Mouse (Mus musculus): ENCODE data around the gene Rps19. TPM values are rescaled to one million over a fixed set of nuclear protein-coding genes. Genes with fewer than 3 reads are reported as not detected.
"Not testable (repeated sequence)": the region's sequence is repeated elsewhere in the genome, so short reads cannot be mapped to it uniquely, and the experiment has no call there.

The Rps19 gene
- 100 to 1,000 TPM; 556 to 616 TPM for total RNA-seq (2021)
- long read RNA-seq, transcript Rps19-203 (6 exons, 774 nt) = major isoform, 107 of 117 reads
- long read RNA-seq, partial matches to known transcripts = 2 of 117 reads
- long read RNA-seq, other reads (novel, unspliced or antisense) = 2 of 117 reads

DNA sequence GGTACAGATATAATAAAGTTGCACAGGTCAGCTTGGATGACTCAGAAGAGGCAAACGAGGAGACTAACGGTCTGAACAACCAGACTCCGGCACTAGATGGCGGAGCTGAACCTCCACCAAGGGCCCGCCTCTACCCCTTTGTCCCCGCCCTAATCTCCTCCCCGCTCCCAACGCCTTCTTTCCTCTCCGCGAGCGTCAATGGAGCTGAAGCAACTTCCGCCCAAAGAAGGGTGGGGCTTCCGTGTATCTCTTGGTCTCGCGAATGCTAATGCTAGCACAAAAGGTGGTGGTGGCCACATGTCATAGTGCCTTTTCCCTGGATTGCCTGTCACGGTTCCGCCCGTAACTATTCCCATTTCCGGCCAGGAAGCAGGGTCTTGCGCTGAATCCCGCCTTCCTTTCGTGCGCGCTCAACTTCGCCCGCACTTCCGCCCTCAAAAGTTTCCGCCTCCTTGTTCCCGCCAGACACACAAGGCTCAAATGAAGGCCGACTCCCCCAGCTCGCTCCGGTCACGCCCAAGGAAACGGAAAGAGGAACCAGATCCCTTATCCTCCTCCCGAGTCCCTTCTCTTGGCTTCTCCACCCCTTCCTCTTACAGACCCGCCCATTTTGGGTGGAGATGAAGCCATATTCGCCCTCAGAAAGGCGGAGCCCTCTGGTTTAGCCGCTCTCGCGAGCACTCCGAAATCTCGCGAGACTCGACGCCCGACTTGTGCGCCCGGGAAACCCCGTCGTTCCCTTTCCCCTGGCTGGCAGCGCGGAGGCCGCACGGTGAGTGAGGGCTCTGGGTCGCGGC lies at the start of gene Rps19:
Gene Rps19 (plus strand): TSS at position 476 of the 797 bp plus-strand sequence.
- DNase-seq (ENCODE audit: low spot score in 2 of 2) = peak; percentile 97 to 98

DNA sequence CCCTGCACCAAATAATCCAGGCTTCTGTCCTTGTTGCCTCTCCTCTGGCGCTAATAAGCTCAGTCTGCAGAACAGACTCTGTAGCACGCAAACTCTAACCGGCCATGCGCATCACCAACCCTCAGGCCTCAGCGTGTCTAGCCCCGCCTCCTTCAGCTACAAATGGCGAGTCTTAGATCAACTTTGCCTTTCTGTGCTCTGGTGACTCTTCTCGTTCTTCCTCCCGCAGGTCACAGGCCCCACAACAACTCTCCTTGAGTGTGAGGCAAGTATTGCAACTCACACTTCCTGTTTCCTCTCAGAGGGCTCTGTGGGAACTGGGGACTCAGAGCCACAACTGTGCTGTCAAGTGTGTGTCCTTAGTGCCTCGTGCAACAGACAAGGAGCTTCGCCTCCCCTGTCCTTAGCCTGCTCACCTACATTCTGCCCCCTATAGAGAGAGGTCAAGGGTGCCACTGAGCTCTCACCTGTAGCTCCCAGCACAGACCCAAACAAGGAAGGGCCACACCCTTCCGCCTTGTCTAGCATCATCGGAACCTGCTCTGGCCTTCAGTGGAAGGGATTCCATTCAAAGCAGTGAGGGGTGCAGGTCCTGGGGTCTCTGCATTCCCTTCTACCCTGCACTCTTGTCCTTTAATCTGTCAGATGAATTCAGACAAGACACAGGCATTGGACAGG lies 45.3 kb upstream of the Rps19 start:
- not testable (repeated sequence) for DNase-seq (ENCODE audit: low spot score in 2 of 2)

DNA sequence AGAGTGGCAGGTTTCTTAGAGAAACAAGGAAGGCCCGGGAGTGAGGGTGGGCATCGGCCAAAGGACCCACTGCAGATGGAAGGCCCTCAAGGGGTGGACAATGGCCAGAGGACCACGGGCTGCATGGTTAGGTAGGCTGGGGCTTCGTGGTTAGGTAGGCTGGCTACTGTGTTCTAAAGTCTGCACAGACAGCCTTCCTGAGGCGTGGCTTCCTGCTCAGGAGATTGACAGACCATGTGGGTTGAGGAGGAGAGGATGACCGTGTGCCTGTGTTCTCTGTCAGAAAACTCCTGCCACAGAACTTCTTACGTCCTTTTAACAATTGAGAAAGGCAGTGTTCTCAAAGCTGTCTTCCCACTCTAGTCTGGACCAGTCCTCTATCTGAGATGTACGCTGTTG lies 44.8 kb upstream of the Rps19 start:
- no peak for DNase-seq (ENCODE audit: low spot score in 2 of 2)

DNA sequence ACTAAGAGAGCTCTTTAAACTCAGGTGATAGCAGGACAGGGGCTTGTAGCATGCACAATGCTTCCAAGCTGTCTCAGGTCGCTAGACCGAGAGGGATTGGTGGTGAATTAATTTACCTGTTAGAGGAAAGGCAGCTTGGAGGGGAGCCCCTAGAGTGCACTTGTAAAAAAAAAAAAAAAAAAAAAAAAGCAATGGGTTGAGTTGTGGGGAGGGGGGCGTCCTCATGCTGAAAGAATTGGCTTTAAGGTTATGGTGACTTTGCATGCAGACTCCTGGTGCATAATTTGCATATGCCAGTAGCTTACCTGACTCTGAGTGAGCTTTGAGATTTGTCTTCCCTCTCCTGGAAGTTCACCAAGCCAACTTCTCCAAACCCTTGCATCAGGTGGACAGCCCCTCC lies 43.8 kb upstream of the Rps19 start:
- no peak for DNase-seq (ENCODE audit: low spot score in 2 of 2)

DNA sequence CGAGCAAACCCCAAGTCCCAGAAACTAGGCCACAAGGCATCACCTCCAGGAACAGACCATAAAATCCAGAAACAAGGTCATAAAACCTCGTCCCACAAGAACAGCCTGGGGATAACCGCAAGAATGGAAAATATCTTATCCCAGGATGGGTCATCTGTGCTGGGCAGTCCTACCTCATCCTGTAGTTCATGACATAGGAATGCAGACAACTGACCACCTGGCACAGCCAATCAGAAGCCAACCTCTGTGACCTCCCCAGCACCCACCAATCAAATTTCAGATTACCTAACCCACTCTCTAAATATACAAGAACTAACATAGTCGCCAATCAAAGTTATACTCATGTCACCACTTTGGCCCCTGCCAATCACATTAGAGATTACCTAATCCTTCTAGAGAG lies 43.2 kb upstream of the Rps19 start:
- DNase-seq (ENCODE audit: low spot score in 2 of 2) = no peak

DNA sequence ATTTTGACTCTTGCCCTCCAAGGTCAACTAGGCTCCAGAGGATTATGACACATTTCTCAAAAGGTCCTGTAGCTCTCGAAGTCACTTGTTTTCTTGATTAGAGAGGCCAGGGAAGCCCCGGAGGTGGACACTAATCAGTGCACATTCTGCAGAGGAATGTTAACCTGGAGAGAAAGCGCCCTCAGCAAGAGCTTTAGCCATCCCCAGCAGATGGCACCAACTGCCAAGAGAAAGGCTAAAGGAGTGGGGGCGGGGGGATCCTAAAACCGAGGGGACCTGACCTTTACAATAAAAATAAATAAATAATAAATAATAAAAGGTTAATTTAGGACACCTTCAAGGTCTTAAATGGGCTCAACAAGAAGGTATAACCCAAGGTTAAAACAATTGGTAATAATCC lies 40.0 kb upstream of the Rps19 start:
- DNase-seq (ENCODE audit: low spot score in 2 of 2) = no peak

DNA sequence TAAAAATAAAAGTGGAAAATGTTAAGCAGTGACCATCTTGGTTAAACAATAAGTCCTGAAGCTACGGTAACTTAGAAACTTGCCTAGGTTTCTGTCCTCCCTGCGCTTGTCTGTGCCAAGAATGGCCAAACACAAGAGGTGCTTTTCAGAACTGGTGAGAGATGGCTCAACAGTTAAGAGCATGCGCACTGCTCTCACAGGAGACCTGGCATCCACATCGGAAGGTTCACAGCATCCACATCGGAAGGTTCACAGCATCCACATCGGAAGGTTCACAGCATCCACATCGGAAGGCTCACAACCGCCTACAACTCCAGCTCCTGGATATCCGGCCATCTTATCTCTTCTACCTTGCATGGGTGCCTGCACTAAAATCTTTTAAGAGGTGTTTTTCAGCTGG lies 39.0 kb upstream of the Rps19 start:
- DNase-seq (ENCODE audit: low spot score in 2 of 2) = no peak

DNA sequence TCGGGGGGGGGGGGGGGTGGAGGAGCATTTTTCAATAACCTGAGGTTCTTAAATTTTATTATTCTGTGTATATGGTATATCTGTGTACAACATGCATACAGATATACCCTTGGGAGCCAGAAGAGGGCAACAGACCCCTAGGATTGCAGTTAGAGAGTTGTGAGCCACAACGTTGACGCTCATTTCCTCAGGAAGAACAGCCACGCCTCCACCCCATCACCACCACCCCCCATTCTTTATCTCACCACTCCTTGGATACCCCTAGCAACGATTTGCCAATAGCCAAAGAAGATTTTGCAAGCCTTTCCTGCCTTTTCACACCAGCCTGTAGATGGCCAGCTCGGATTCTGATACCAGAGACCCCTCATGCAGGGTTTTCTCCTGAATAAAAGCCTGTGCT lies 38.5 kb upstream of the Rps19 start:
- DNase-seq (ENCODE audit: low spot score in 2 of 2) = peak in 1 of 2 experiments; percentile 3

DNA sequence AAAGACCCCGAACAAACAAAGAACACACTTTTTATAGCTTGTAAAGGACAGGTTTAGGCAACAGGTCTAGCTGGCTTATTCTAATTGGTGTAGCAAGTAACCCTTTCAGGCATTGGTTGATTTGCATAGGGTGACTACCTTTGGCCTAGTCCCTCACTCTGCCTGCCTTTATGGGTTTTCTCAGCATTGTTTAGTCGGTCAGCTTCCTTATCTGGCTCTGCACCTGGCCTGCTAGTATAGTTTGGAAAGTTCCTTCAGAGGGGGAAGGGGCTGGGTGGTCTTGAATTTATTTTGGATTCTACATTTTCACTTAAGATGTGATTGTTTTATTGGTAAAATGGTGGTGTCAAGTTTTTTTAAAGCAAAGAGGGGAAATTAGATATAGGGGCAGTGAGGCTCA lies 37.6 kb upstream of the Rps19 start:
- DNase-seq (ENCODE audit: low spot score in 2 of 2) = not testable (repeated sequence)

DNA sequence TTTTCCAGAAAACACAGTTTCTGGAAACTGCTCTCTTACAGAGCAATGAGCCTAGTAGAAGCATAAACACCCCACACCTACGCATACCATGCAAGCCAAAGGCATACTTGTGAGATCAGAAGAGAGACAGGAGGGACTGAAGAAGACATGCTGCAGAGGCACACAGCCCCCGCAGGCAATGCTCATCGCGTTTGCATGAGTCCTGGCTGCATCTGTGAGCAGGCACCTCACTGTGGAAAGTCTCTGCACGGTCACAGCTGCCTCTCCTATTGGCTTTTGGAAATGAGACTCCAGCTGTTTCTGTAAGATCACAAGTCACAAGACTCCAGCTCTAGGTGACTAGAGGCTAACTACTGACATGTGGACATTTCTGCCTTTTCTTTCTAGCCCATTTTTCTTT lies 34.0 kb upstream of the Rps19 start:
- peak; percentile 29 to 41 for DNase-seq (ENCODE audit: low spot score in 2 of 2)

DNA sequence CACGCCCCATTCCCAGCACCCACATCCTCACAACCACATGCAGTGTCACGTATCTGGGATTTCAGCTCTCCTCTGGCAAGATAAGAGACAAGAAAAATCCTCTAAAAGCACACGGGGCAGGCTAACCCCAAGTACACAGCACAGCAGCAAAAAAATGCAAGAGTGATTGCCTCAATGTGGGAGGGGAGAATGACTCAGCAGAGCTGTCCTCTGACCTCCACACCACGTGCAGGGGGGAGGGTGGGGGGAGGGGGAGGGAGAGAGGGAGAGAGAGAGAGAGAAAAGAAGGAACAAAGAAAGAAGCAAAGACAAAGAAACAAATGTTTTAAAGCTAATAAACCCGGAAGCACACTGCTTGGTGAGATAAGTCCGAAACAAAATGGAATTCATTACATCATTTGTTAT lies 33.3 kb upstream of the Rps19 start:
- no peak for DNase-seq (ENCODE audit: low spot score in 2 of 2)

DNA sequence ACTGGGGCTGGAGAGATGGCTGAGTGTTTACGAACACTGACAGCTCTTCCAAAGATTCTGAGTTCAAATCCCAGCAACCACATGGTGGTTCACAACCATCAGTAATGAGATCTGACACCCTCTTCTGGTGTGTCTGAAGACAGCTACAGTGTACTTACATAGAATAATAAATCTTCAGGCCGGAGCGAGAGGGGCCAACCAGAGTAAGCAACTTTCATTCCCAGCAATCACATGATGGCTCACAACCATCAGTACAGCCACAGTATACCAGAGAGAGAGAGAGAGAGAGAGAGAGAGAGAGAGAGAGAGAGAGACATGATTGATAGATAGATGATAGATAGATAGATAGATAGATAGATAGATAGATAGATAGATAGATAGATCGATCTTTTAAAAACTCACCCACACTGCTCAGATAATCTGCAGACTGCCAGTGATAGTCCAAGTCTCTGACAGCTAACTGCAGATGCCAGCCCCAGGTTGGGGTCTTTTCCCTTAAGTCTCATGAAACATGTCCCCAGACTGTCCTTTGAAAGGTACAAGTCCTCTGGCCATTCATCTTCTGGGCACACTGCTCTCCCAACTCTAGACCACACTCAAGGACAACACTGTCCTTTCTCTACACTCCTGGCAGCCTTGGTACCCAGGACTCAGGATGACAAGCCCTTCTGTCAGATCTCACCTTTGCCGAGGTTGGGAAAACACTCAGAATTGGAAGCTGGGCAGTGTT lies 32.4 kb upstream of the Rps19 start:
- DNase-seq (ENCODE audit: low spot score in 2 of 2) = no peak

DNA sequence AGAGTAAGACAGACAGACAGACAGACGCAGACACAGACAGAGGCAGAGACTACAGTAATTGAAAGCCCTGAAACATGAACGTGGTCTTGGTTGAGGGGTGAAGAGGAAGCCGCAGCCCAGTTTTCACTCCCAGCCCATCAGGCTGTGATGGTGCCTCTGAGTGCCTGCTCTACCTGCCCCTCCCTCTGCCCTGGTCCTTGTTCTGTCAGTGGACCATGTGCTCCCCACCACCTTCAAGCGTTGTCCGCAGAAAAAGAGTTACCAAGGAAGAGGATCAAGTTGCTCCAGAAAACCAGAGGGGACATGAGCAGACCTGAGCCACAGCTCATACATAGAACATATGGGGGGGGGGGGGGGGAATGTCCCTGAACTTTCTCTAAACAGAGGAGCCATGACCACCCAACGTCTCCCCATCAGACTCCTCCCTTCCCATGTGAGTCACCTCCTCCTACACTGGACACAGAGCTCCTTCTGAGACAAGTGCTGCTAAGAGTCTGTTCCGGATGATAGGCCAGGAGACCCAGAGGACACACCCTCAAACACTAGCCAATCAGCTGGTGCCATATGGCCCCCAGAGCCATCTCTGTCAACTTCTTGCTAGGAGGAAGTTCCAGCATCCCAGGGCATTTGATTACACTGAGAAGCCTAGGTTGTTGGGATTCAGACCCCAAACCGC lies 31.5 kb upstream of the Rps19 start:
- DNase-seq (ENCODE audit: low spot score in 2 of 2) = no peak

DNA sequence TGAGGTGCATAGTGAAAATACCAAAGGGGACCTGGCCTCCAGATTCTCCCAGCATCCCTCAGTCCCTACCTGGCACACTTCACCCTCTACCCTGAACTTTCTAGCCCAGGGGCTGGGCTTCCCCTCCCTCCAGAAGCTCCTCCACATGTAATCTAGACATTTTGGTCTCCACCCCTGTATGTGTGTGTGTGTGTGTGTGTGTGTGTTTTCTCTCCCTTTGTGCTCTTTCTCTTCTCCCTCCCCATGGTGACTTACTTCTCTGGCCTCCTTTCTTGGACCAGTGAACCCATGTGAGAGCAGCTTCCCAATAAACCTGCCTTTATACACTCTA lies 31.0 kb upstream of the Rps19 start:
- no peak for DNase-seq (ENCODE audit: low spot score in 2 of 2)

DNA sequence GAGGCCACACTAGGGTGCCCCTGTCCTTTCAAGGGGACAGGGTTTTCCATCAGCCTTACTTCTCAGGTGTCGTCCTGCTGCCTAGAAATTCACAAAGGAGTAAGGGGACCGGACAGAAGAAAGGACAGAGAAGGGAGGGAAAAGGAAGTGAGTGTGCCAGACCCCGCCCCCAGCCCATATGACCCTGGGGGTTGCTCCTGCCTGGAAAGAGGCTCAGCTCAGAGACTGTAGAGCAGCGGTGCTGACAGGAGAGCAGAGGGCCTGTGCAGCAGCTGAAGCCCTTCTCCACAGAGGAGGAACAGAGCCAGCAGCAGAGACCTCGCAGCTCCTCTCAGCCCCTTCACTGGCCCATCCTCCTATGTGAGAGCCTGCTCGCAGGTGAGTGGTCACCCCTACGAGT lies 30.5 kb upstream of the Rps19 start:
- no peak for DNase-seq (ENCODE audit: low spot score in 2 of 2)

DNA sequence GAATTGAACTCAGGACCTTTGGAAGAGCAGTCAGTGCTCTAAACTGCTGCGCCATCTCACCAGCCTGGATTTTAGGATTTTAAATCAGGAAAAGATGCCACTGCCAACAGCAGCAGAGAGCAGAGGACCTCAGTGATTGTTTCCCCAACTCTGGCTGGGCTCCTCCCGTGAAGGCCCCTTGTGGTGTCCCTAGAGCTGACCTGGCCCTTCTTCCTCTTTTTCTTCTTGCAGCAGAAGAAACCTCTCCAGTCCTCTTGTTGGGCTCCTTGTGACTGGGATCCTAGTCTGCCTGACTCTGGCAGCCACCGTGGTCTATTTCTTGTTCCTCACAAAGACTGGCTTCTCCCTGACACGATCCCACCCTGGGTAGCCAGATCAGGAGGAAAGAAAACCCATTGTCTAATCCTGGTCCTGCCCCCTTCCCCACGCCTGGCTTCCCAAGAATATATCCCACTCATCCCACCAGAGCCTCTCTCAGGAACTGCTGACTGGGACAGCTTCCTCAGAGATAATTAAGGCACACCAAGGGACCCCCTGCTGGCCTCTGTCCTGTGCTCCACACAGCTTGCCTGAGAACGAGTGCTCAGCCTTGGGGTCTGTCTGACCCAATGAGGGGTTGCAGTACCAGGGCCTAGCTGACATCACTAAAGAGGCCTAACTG lies 27.6 kb upstream of the Rps19 start:
- DNase-seq (ENCODE audit: low spot score in 2 of 2) = no peak

DNA sequence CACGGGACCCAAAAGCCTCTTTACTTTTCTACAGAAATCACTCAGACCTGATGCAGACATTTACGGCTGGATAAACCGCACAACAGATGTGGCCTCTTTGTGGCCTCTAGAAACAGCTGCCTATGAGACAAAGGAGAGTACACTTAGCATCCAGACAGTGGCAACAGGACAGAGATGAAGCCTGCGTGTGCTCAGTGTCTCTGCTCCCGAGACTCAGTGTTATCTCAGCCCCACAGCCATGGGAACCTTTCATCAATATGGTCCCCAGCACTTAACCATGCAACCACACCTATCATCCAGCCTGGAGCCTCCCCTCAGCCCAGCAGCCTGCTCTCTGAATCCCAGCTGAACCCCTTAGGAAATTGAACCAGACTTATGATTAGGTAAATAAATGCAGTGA lies 24.9 kb upstream of the Rps19 start:
- no peak for DNase-seq (ENCODE audit: low spot score in 2 of 2)

DNA sequence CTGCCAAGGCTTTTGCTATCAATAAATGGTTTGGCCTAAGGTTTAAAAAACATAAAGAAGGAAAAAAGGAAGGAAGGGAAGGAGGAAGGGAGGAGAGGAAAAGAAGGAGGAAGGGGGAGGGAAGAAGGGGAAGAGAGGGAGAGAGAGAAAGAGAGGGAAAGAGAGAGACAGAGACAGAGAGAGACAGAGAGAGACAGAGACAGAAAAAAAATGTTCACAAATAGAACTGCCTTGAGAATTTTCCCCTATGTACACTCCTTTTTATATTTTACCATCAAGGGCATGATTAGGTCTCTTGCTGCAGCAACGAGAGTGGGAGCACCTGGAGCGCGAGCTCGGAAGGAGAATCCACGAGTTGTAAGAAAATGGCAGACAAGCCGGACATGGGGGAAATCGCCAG lies 22.3 kb upstream of the Rps19 start, which contains the start of gene Gm9844:
Gene Gm9844 (plus strand): TSS at position 301 of the 400 bp plus-strand sequence.
- DNase-seq (ENCODE audit: low spot score in 2 of 2) = no peak

DNA sequence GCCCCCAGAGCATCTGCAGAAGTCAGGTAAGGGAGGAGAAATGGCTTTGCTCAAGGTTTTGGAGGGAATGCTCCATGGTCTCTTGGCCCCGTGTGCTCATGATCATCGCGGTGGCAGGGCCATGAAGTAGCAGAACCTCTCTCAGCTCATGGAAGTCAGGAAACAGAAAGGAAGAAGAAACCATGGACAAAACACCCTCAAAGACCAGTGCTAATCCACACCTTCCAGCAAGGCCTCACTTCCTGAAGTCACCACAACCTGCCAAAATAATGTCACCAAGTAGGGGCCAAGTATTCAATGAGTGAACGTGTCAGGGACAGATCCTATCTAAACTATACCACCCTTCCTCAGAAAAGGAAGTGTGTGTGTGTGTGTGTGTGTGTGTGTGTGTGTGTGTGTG lies 21.3 kb upstream of the Rps19 start:
- no peak for DNase-seq (ENCODE audit: low spot score in 2 of 2)

DNA sequence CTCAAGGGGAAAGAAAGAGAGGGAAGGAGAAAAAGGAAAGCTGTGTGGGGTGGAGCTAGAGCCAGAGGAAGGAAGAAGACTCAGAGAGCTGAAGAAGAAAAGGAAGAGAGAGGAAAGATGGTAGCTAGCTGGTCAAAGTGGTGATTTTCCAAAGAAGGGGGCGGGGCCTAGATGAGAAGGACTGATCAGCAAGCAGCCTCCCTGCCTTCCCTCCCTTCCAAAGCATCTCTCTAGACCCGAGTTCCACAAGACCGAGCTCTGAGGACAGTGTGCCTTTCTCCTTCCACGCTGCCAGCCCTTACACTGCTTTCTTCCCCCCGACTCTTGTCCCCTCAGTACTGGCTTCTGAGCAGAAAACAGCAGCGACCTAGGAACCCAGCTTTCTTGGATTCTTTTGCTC lies 20.0 kb upstream of the Rps19 start:
- DNase-seq (ENCODE audit: low spot score in 2 of 2) = no peak

DNA sequence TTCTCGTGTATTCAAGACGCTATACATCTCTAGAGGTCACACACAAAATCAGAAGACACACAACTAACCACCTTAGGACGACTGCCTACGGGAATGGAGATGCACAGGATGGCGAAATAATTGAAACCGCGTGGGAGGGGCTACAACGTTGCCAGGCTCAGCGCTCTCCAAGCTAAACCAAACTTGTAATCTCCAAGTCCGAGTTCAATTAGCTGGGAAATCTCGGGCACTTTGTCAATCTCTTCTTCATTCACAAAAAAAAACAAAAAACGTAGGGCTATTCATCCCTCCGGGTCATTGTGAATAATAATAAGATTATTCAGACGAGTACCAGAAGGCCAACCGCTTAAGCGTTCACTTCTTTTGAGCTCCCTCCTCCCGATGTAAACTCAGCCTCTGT lies 15.1 kb upstream of the Rps19 start:
- no peak for DNase-seq (ENCODE audit: low spot score in 2 of 2)
